Mouse (Mus musculus) neural tube, embryonic 13.5 days (tissue): ENCODE results near the gene Olfr101. TPM values are rescaled to one million over a fixed set of nuclear protein-coding genes. Genes with fewer than 3 reads are reported as not detected.
A peak's percentile ranks its signal among the peaks of the same experiment; 100 is the strongest.

Experiments used
- ATAC-seq: fragments of 200-750 bp; cut with Nextera tagmentation; 2 replicates; pipeline ENCODE4 v1.8.0; 2017; ENCODE audit warnings: low read depth, mild to moderate bottlenecking, moderate TSS enrichment, moderate library complexity
- H3K27ac ChIP-seq: fragments of 300-500 bp; sonication (generic); replicated peaks from 2 replicates; pipeline ENCODE4 v1.5.1; 2015; ENCODE audit warnings: moderate library complexity, mild to moderate bottlenecking, inconsistent platforms
- H3K27me3 ChIP-seq: fragments of 300-500 bp; sonication (generic); 2 replicates; pipeline ENCODE4 v1.6.1; 2015; ENCODE audit warnings: mild to moderate bottlenecking, inconsistent platforms
- H3K36me3 ChIP-seq: fragments of 300-500 bp; sonication (generic); 2 replicates; pipeline ENCODE4 v1.6.1; 2015; ENCODE audit warnings: mild to moderate bottlenecking, inconsistent platforms
- H3K4me1 ChIP-seq: fragments of 300-500 bp; sonication (generic); replicated peaks from 2 replicates; pipeline ENCODE4 v1.6.1; 2015; ENCODE audit warnings: inconsistent platforms
- H3K4me2 ChIP-seq: fragments of 300-500 bp; sonication (generic); 2 replicates; pipeline ENCODE4 v1.6.1; 2015; ENCODE audit warnings: inconsistent platforms, mild to moderate bottlenecking, moderate library complexity
- H3K4me3 ChIP-seq: fragments of 300-500 bp; sonication (generic); 2 replicates; pipeline ENCODE4 v1.5.1; 2015; ENCODE audit warnings: mild to moderate bottlenecking, inconsistent platforms
- H3K9ac ChIP-seq: fragments of 300-500 bp; sonication (generic); 2 replicates; pipeline ENCODE4 v1.6.1; 2015; ENCODE audit warnings: moderate library complexity, mild to moderate bottlenecking, inconsistent platforms
- H3K9me3 ChIP-seq: fragments of 300-500 bp; sonication (generic); 2 replicates; pipeline ENCODE4 v1.6.1; 2016; ENCODE audit warnings: inconsistent platforms
- WGBS: fragments of 180-500 bp; shearing (Covaris S2); methylation state at CpG from one replicate; pipeline ENCODE4 v1.1.7; 2015; 5-methylcytosine and 5-hydroxymethylcytosine counted together
- polyA plus RNA-seq: library from polyadenylated mRNA; unstranded; fragments of >200 nt; fragmentation: Nextera tagmentation; extraction: Ambion mirVana; gene quantifications from 2 replicates; pipeline ENCODE4 v1.2.1, GENCODE M21; 2015

The Olfr101 gene
- polyA plus RNA-seq, result not detected in 2 replicates

DNA sequence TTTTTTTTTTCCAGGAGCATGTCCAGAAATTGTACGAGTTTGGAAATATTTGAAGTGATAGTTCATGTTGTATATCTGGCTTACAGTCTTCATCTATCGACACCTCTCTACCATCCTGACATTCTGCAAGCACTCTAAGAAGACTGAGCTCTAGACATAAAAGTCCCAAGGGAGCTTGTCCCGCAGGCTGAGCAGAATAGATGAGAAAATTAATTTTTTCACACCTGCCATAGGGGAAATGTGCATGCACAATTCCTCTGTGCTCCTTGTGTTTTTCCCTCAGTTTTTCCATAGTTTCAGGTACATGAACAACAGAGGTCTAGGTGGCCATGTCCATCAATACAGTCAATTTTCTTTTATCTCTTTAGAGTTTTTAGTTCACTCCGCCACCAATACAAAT lies at the start of gene Olfr101:
TSS of gene Olfr101 (minus strand) at position 101 of the 400 bp plus-strand sequence.
- H3K4me2 ChIP-seq, result no peak within 1 kb of the TSS
- WGBS, result 80% methylated on average over 4 of the region's 4 CpGs
- H3K9ac ChIP-seq, result no peak within 1 kb of the TSS
- H3K4me1 ChIP-seq, result no peaks in the 10 kb centered on the region
- no peak within 1 kb of the TSS for H3K4me3 ChIP-seq
- ATAC-seq, result no peak
- no peak within 1 kb of the TSS for H3K27ac ChIP-seq
- H3K36me3 ChIP-seq, result no peaks in the 10 kb centered on the region
- no peaks in the 10 kb centered on the region for H3K9me3 ChIP-seq
- H3K27me3 ChIP-seq, result no peaks in the 10 kb centered on the region

- no peaks in the 10 kb centered on the region for H3K9me3 ChIP-seq
- H3K4me2 ChIP-seq, result no peak within 1 kb of the TSS
- no peak within 1 kb of the TSS for H3K4me3 ChIP-seq
- H3K9ac ChIP-seq, result no peak within 1 kb of the TSS
- no peak within 1 kb of the TSS for H3K27ac ChIP-seq
- WGBS, result 94% methylated on average over 2 of the region's 2 CpGs
- H3K4me1 ChIP-seq, result no peaks in the 10 kb centered on the region
- H3K36me3 ChIP-seq, result no peaks in the 10 kb centered on the region
- no peaks in the 10 kb centered on the region for H3K27me3 ChIP-seq
- no peak for ATAC-seq
Observed at GRCm38 (mm10) chr17:37339598-37339997, 35.5 kb upstream of the Olfr101 start, which contains the start of gene Olfr103. Gene Olfr103 (minus strand): TSS chr17:37339698.

- H3K4me3 ChIP-seq, result no peak within 1 kb of the TSS
- H3K9ac ChIP-seq, result no peak within 1 kb of the TSS
- no peaks in the 10 kb centered on the region for H3K27me3 ChIP-seq
- no peak for ATAC-seq
- no peak within 1 kb of the TSS for H3K4me2 ChIP-seq
- H3K9me3 ChIP-seq, result no peaks in the 10 kb centered on the region
- no peaks in the 10 kb centered on the region for H3K4me1 ChIP-seq
- no peaks in the 10 kb centered on the region for H3K36me3 ChIP-seq
- H3K27ac ChIP-seq, result no peak within 1 kb of the TSS
Observed at GRCm38 (mm10) chr17:37316954-37317353, 12.8 kb upstream of the Olfr101 start, which contains the start of gene Olfr102. Gene Olfr102 (minus strand): TSS chr17:37317054.

DNA sequence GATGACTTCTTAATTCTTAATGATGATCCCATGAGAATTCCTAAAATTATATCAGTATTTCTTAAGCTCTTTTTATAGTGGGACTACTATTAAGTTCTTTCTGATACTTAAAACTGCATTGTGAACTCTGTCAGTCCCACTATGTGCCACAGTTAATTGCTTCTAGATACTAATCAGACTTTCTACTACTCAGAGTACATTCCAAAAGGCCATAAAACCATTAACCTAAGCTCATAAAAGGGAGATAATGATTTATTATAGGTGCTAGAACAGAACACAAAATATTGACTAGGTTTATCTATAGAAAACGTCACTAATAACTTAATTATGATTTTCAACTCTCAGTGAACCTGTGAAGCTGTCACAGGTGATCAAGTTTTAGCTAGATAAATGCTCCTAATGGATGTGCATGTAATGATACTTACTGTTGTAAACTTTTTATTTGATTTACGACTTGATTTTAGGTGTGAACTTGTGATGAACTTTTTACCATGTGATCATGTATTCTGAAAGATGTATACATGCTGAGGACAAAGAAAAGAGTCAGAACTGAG lies 6.1 kb upstream of the Olfr101 start:
- 53% methylated on average over 2 of the region's 2 CpGs for WGBS
- no peak overlapping the region for H3K9ac ChIP-seq
- no peaks in the 10 kb centered on the region for H3K36me3 ChIP-seq
- no peaks in the 10 kb centered on the region for H3K4me1 ChIP-seq
- no peak for ATAC-seq
- no peak overlapping the region for H3K4me2 ChIP-seq
- H3K4me3 ChIP-seq, result no peak overlapping the region
- H3K27ac ChIP-seq, result no peak overlapping the region
- no peaks in the 10 kb centered on the region for H3K9me3 ChIP-seq
- H3K27me3 ChIP-seq, result no peaks in the 10 kb centered on the region

DNA sequence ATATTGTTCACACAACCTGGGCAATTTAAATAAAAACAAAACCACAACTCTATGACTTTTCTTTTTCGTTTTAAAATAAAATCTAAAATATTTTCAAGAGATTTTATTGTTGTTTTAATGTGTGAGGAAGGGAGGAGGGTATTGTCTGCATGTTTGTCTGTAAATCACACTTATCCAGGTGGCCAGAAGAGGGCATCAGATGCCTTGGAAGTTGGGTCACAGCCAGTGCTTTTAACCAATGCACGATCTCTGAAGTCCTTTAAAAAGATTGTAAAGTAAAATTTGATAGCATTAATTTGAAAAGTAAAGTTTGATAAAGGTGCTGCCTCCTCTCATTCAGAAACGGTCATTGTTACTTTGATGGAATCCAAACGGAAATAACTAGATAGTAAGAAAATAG lies 4.4 kb upstream of the Olfr101 start:
- H3K36me3 ChIP-seq, result no peaks in the 10 kb centered on the region

GRCm38 (mm10) chr17:37283360-37283759 lies 20.8 kb downstream of the Olfr101 start, which contains the start of gene Olfr99:
Gene Olfr99 (minus strand): TSS chr17:37283460.
- H3K4me1 ChIP-seq, result no peaks in the 10 kb centered on the region
- H3K36me3 ChIP-seq, result no peaks in the 10 kb centered on the region
- H3K9me3 ChIP-seq, result no peaks in the 10 kb centered on the region
- 69% methylated on average over 1 of the region's 1 CpGs for WGBS
- H3K4me3 ChIP-seq, result no peak within 1 kb of the TSS
- H3K9ac ChIP-seq, result no peak within 1 kb of the TSS
- H3K27me3 ChIP-seq, result no peaks in the 10 kb centered on the region
- no peak within 1 kb of the TSS for H3K27ac ChIP-seq
- no peak within 1 kb of the TSS for H3K4me2 ChIP-seq
- no peak for ATAC-seq

More for the DNA sequence above, 4.4 kb upstream of the Olfr101 start:
- H3K27ac ChIP-seq, result no peak overlapping the region
- H3K4me1 ChIP-seq, result no peaks in the 10 kb centered on the region
- no peaks in the 10 kb centered on the region for H3K9me3 ChIP-seq
- no peak overlapping the region for H3K9ac ChIP-seq
- H3K4me3 ChIP-seq, result no peak overlapping the region
- WGBS, result 45% methylated on average over 4 of the region's 4 CpGs
- H3K27me3 ChIP-seq, result no peaks in the 10 kb centered on the region
- H3K4me2 ChIP-seq, result no peak overlapping the region
- ATAC-seq, result no peak

- Histone ChIP-seq H3K36me3 (no peaks in the 10 kb centered on the region), H3K4me3 (no peak overlapping the region), H3K27ac (no peak overlapping the region), H3K9me3 (no peaks in the 10 kb centered on the region), H3K4me1 (no peaks in the 10 kb centered on the region), H3K9ac (no peak overlapping the region), H3K4me2 (no peak overlapping the region), H3K27me3 (no peaks in the 10 kb centered on the region)
- ATAC-seq, result no peak
- WGBS, result 86% methylated on average over 1 of the region's 1 CpGs
Observed at GRCm38 (mm10) chr17:37280331-37280730, 23.8 kb downstream of the Olfr101 start.

DNA sequence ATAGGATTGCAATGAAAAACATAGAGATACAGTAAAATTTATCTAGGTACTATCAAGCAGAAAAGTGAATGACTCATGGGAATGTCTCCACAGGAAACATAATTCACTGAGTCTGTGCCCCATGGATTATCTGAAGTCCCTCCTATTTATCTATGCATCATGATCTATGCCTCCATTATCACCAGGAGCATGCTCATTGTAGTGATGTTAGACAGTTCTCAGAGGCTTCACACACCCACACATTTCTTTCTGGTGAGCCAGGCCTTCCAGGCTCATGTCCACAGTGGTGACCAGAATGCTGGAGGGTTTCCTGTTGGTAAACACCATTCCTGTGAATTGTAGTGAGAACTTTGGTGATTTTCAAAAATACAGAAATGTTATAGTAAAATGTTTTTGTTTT lies 27.5 kb downstream of the Olfr101 start:
- ATAC-seq, result no peak
- no peaks in the 10 kb centered on the region for H3K27me3 ChIP-seq
- no peaks in the 10 kb centered on the region for H3K9me3 ChIP-seq

DNA sequence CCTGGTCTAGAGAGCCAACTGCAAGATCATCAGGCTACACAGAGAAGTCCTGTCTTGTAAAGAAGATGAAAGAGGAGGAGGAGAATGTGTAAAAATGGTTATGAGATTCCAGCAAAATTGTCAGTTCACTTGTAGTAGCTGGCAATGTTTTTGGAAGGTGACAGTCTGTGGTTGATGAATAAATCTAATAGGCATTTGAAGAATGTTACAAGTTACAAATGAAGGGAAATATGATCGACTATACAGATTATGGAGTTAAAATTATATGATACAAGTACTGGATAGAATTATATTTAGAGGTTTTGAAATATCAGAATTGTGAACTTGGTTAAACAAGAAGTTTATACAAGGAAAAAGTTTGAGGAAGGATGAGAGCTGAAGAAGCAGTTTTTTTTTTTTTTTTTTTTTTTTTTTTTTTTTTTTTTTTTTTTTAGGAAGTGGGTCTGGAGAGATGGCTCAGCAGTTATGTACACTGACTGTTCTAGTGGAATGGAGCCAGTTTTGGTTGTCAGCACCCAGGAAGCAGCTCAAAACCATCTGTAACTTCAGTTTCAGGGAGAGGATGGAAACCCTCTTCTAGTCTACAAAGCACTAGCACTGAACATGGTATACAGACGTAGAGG lies 28.4 kb downstream of the Olfr101 start:
- no peak overlapping the region for H3K4me2 ChIP-seq
- no peaks in the 10 kb centered on the region for H3K9me3 ChIP-seq
- H3K4me1 ChIP-seq, result peaks cover under 1% of the 10 kb centered on the region
- ATAC-seq, result no peak
- peaks cover 4% of the 10 kb centered on the region; the same call in 1 of the 2 replicates for H3K27me3 ChIP-seq
- H3K4me3 ChIP-seq, result no peak overlapping the region
- H3K36me3 ChIP-seq, result no peaks in the 10 kb centered on the region
- no peak overlapping the region for H3K27ac ChIP-seq
- H3K9ac ChIP-seq, result no peak overlapping the region
- 78% methylated on average over 2 of the region's 2 CpGs for WGBS

More for the DNA sequence above, 27.5 kb downstream of the Olfr101 start:
- Histone ChIP-seq H3K9ac (no peak overlapping the region), H3K27ac (no peak overlapping the region), H3K4me2 (no peak overlapping the region), H3K4me1 (no peaks in the 10 kb centered on the region), H3K4me3 (no peak overlapping the region), H3K36me3 (no peaks in the 10 kb centered on the region)

- 74% methylated on average over 8 of the region's 8 CpGs for WGBS
- H3K9me3 ChIP-seq, result no peaks in the 10 kb centered on the region
- H3K4me3 ChIP-seq, result peak overlapping the region; percentile 47
- peak overlapping the region; percentile 80 for H3K4me2 ChIP-seq
- H3K36me3 ChIP-seq, result no peaks in the 10 kb centered on the region
- peaks cover 6% of the 10 kb centered on the region for H3K4me1 ChIP-seq
- peak overlapping the region; percentile 61 for H3K9ac ChIP-seq
- no peak overlapping the region for H3K27ac ChIP-seq
- peaks cover 6% of the 10 kb centered on the region; the same call in 1 of the 2 replicates for H3K27me3 ChIP-seq
- no peak; the same call in 1 of the 2 replicates for ATAC-seq
Observed at GRCm38 (mm10) chr17:37270702-37271092, 33.4 kb downstream of the Olfr101 start.

GRCm38 (mm10) chr17:37270058-37270701 lies 33.9 kb downstream of the Olfr101 start, which contains the start of gene H2-M3:
Gene H2-M3 (plus strand): TSS chr17:37270220.
- no peaks in the 10 kb centered on the region for H3K9me3 ChIP-seq
- H3K27ac ChIP-seq, result no peak within 1 kb of the TSS
- H3K9ac ChIP-seq, result peak within 1 kb of the TSS; percentile 61
- WGBS, result 5% methylated on average over 26 of the region's 26 CpGs
- peaks cover 6% of the 10 kb centered on the region for H3K4me1 ChIP-seq
- ATAC-seq, result peak; percentile 98
- H3K4me2 ChIP-seq, result peak within 1 kb of the TSS; percentile 80
- H3K27me3 ChIP-seq, result peaks cover 6% of the 10 kb centered on the region; the same call in 1 of the 2 replicates
- H3K36me3 ChIP-seq, result no peaks in the 10 kb centered on the region
- H3K4me3 ChIP-seq, result peak within 1 kb of the TSS; percentile 47

- Histone ChIP-seq H3K27ac (no peak within 1 kb of the TSS), H3K27me3 (no peaks in the 10 kb centered on the region), H3K4me2 (no peak within 1 kb of the TSS), H3K4me1 (no peaks in the 10 kb centered on the region), H3K4me3 (no peak within 1 kb of the TSS), H3K9ac (no peak within 1 kb of the TSS), H3K9me3 (no peaks in the 10 kb centered on the region), H3K36me3 (no peaks in the 10 kb centered on the region)
- ATAC-seq, result no peak
- WGBS, result 81% methylated on average over 1 of the region's 1 CpGs
Observed at GRCm38 (mm10) chr17:37263626-37264025, 40.5 kb downstream of the Olfr101 start, which contains the start of gene Olfr98. Gene Olfr98 (minus strand): TSS chr17:37263749.
